Mouse (Mus musculus) c-Kit-positive CD71-positive TER-119-negative erythroid progenitor cells, embryonic 14.5 days (primary cell): ENCODE measurements at regions not wholly inside any gene's neighbourhood (a gene's known extent, or its start where the extent isn't known, plus 50 kb on each side); places are given as distances from the start of the nearest gene placed in this dataset.

Experiments
- DNase-seq: peaks from one replicate; pipeline ENCODE4 v3.0.0-alpha.2; 2013; ENCODE audit warnings: low read depth

DNA sequence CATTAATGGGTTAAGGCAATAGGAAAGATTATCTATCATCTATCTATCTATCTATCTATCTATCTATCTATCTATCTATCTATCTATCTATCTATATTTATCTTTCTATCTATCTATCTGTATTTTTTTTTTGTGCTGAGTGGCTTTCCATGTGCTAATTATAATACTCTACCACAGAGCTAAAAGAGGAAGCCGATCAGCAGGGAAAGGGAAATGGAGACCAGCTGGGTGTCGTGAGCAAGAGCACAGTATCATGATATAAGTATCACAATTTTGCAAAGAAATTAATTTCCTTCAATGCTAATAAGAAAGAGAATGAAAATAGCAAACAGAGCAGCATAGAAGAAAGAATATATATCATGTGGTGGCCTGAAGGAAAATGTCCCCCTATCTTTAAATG is 69.6 kb downstream of the Cldn1 start:
- no peak for DNase-seq

- no peak for DNase-seq
Observed at GRCm38 (mm10) chr16:26291692-26292091, 79.9 kb downstream of the Cldn1 start.

DNA sequence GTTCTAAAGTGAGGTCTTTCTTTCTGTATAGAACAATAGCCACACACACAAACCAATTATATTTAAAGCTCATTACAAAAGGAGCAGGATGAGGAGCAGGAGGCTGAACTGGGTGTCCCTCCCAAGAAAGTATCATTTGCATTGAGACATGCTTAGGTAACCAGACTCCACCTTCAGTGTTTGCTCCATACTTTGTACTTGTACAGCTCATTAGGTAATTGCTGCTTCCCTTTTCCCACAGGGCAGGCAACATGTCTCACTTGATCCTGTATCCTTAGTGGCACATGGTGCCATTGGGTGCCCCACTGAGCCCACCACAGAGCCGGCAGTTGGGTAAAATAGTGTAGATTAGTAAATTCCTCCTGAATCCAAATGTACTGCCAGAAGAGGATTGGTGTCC is 86.0 kb downstream of the Cldn1 start:
- DNase-seq: no peak

DNA sequence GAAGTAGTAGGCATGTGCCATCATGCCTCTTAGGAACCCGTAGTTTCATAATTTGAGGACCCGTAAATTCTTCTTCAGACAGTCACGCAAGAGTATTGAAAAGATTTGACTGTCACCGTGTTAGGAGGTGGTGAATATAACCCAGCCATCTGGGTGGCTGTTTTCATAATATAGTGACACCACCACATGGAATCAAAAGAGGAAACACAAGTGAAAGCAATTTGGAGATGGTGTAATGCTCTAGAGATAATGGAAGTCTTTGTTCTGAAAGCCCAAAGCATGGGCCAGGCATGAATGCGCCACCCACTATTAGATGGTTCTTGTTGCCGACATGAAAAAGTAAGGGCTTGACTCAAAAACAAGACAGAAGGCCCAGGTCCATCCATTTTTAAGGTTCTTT is 86.9 kb downstream of the Cldn1 start:
- DNase-seq: no peak

DNA sequence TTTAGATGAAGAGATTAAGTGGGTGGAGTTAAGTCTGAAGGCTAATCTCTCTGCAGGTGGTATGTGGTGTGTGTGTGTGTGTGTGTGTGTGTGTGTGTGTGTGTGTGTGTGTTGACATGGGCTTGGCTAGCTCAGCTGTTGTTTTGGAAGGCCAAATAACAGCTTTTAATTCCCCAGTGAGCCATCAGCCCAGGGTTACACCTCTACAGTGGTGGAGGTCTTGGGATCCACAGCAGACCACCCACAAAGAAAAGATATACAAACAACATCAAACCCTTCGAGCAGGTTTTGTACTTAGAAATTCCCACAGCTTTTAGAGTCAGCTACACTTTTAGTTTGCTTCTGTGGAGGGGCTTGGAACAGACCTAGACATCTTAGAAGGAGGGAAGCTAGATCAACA is 89.2 kb downstream of the Cldn1 start:
- DNase-seq: no peak

GRCm38 (mm10) chr16:26281496-26281895 is 90.1 kb downstream of the Cldn1 start:
- no peak for DNase-seq

DNA sequence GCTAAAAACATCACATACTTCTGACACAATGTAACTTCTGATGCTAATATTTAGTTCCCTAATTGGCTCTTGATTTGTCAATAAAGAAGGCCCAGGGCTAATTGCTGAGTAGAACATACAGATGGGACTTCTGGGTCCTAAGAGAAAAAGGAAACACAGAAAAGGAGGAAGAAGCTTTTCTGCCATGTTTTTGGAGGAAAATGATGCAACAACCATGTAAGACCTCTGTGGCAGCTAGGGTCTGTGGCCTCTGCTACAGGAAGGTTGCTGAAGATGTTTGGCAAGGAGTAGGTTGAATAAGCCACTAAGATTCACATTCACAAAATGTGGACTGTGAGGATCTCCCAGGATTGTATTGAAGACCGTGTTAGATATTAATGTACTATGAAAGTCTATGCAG is 94.9 kb downstream of the Cldn1 start:
- no peak for DNase-seq

GRCm38 (mm10) chr16:26252824-26253223 is 118.8 kb downstream of the Cldn1 start:
- DNase-seq: no peak

DNA sequence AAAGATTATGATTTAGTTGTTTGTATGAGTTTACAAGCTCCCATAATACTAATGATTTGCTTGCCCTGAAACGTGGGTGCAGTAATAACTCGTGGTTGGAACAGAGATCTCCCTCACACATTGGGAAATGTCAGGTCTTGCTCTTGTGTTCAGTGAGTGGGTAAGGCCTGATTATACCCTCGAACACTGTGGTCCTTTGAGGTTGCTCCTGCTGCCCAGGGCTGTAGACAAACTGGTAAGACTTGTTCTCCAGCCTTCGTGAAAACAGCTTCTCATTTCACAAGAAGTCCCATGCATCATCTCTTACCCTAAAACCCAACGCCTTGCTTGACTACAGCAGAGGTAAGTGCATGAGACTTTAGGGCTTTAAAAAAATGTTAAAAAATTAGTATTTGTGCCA is 119.9 kb downstream of the Cldn1 start:
- DNase-seq: no peak

GRCm38 (mm10) chr16:26251027-26251426 is 120.6 kb downstream of the Cldn1 start:
- DNase-seq: no peak

- DNase-seq: no peak
Observed at GRCm38 (mm10) chr16:26248939-26249338, 122.7 kb downstream of the Cldn1 start.

DNA sequence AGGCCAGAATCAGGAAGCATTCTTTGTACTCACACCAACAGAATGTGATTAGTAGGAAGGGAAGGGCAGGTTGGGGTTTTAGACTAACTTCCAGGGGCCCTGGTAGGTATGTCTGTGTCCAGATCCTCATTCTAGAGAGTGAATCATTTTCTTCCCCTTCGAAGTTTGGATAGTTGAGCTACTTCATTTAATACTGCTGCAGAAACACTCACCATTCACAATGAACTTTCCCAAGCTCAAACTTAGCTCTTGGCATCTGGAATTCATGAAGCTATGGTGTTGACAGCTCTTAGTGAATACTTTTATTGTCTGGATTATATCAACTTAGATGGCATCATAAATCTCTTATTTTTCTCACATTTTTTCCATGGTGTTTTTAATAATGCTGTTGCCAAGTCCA is 123.7 kb downstream of the Cldn1 start:
- DNase-seq: no peak

DNA sequence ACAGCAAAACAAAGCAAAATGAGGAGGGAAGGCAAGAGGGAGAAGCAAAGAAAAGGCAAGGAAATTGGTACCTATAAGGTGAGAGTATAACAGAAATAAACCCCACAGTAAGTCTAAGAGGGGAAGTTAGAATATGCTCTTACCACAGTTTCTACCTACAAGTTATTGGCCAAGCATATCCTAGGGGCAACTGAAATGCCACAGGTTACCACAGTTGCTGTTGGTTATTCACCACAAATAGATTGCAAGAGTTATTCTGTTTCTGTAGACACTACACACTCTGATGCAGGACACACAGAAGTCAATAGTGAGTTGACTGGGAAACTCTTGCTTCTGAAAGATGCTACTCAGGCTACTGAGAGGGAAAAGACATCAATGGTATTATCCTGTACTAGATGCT is 129.7 kb upstream of the P3h2 start:
- no peak for DNase-seq

DNA sequence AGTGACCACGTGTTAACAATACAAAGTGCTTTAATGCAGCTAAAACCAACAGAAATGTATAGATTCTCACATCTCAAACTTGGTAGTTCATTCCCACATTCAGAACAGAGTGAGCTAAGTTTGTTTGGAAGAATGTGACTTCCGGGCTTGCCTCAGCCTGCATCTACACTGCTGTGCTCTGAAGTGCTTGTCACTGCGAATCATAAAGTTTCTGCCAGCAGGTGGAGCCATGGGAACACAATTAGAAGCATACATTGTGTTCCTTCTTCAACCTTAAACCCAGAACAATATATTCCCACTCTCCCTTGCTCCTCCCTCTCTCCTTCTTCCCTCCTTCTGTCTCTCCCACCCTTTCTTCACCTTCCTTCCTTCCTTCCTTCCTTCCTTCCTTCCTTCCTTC is 128.5 kb upstream of the P3h2 start:
- DNase-seq: peak; percentile 33

DNA sequence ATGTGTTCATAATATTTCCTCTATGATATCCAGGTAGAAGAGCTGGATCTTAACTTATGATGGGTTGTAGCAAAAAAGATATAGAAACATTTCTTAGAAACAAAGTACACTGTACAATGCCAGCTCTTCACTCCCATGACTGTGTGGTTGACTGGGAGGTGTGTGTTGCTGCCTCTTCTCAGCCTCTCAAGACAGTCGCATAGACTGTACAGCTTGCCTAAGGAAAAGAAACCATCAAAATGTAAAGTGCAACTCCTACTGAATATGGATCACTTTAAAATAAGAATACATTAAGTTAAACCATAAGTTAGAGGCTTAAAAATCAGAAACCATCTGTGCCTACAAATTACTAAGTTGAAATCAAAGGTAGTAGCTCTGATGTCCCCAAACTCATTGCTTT is 125.5 kb upstream of the P3h2 start:
- DNase-seq: no peak

GRCm38 (mm10) chr16:26211418-26211817 is 105.8 kb upstream of the P3h2 start:
- no peak for DNase-seq

DNA sequence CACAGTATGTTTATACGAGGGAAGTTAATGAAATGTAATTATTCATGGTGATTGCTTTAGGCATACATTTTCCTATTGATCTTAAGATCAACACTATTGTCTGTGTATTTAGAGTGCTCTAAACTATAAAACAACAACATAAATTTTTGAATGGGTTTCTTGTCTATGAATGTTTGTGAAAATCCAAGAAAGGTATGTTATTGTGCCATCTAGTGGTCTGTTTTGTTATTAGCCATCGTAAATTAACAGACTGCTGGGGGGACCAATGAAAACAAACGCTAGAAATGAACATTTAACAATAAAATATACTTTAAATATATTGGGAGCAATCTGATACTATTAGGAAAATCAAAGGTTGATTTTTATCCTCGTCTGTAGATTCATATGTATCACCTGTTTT is 93.5 kb upstream of the P3h2 start:
- DNase-seq: peak; percentile 2

DNA sequence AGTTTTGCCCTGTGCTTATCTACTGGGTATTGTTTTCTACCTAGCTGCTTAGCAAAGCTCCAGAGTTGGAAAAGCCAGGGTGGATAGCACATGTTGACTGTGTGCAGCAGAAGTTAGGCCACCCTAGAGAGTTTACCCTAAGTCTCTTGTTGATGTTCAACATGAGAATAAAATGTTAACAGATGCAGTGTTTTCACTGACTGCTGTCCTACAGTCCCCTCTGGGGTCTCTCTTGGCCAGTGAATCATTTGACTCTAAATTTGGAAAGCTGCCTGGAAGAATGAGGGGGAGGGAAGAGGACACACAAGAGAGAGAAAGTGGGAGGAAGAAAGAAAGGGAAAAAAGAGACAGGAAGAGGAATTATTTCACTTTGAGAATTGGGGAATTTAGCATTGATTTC is 90.8 kb upstream of the P3h2 start:
- no peak for DNase-seq

GRCm38 (mm10) chr16:26185288-26186281 is 80.0 kb upstream of the P3h2 start:
- DNase-seq: no peak

GRCm38 (mm10) chr16:26184647-26185262 is 79.2 kb upstream of the P3h2 start:
- no peak for DNase-seq

- DNase-seq: no peak
Observed at GRCm38 (mm10) chr16:26183530-26183929, 77.9 kb upstream of the P3h2 start.

- no peak for DNase-seq
Observed at GRCm38 (mm10) chr16:26181716-26182115, 76.1 kb upstream of the P3h2 start.

GRCm38 (mm10) chr16:26171441-26171840 is 65.9 kb upstream of the P3h2 start:
- no peak for DNase-seq

DNA sequence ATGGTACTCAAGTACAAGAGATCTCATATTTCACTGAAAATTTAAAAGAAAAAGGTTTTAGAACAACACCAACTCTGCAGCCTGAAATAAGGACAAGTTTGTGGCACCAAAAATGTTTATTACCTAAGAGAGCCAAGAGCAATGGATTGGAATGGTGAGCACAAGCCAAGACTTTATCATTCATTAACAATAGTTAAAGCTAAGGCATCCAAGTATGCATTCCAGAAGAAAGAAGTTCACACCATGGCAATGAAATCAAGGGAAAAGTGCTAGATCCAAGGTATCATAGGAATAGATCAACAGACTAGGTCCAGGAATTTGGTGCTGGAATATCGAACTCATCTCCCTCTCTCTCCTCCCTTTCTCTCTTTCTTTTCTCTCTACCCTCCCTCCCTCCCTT is 63.8 kb upstream of the P3h2 start:
- DNase-seq: no peak
